In the genomic region with DNA sequence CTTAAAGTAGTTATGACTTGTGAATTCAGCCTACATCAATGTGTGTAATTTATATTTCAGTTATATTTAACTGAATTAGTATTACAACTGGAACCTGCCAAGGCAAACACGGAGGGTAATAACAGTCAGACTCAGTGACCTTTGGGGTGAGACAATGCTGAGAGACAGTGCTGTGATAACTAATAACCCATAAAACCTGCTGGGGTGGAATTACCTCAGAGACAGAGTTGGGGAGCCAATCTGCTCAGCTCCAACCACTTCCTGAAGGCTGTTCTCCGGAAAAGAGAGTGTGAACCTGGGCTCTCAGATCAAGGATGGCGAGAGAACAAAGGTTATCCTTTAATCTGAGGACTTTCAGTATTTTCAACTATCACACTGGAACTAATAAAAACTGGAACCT, we compare ENCODE assay signal across 23 mouse cellular contexts. TPM values are rescaled to one million over a fixed set of nuclear protein-coding genes. Genes with fewer than 3 reads are reported as not detected.
DNase-seq lines count a peak whose midpoint lies in the region; ATAC-seq and TF ChIP-seq lines count a peak whose summit lies in the region.
"Had no signal": no experiment of that assay in that cellular context is flagged by ENCODE, and none has a peak within 500 bp of the region (broad histone marks: within the 10 kb centered on the region; RNA-seq: fewer than 3 reads in every experiment).

No protein-coding gene starts in this region.

- no peaks in the 10 kb centered on the region for H3K27me3 ChIP-seq in heart, embryonic 12.5 days (replicated peaks)
- H3K27me3 ChIP-seq in intestine, embryonic 15.5 days (replicated peaks) = no peaks in the 10 kb centered on the region
- H3K27me3 ChIP-seq in intestine, postnatal 0 days (replicated peaks; ENCODE audit: control insufficient read depth, insufficient read depth, low read length) = no peaks in the 10 kb centered on the region
- H3K27me3 ChIP-seq: embryonic facial prominence, embryonic 13.5 days; embryonic facial prominence, embryonic 15.5 days; forebrain, embryonic 13.5 days; forebrain, embryonic 15.5 days had no signal

- H3K4me3 ChIP-seq in heart, embryonic 12.5 days = no peak overlapping the region
- no peak overlapping the region for H3K4me3 ChIP-seq in intestine, embryonic 15.5 days (replicated peaks)
- no peak overlapping the region for H3K4me3 ChIP-seq in intestine, postnatal 0 days (ENCODE audit: low read depth, low read length)
- H3K4me3 ChIP-seq: embryonic facial prominence, embryonic 13.5 days; embryonic facial prominence, embryonic 15.5 days; erythroblast, embryonic 14.5 days; forebrain, embryonic 10.5 days; forebrain, embryonic 13.5 days; forebrain, embryonic 15.5 days had no signal

- no peaks in the 10 kb centered on the region for H3K36me3 ChIP-seq in heart, embryonic 12.5 days
- no peaks in the 10 kb centered on the region for H3K36me3 ChIP-seq in intestine, embryonic 15.5 days
- no peaks in the 10 kb centered on the region for H3K36me3 ChIP-seq in intestine, postnatal 0 days (ENCODE audit: control insufficient read depth, insufficient read depth)
- H3K36me3 ChIP-seq: embryonic facial prominence, embryonic 13.5 days; embryonic facial prominence, embryonic 15.5 days; forebrain, embryonic 10.5 days; forebrain, embryonic 15.5 days had no signal

- WGBS in heart, embryonic 12.5 days = 66% methylated on average over 3 of the region's 3 CpGs
- WGBS in intestine, embryonic 15.5 days = 36% methylated on average over 3 of the region's 3 CpGs
- 25% methylated on average over 3 of the region's 3 CpGs for WGBS in intestine, postnatal 0 days

- no peaks in the 10 kb centered on the region for H3K4me1 ChIP-seq in heart, embryonic 12.5 days (replicated peaks)
- H3K4me1 ChIP-seq in intestine, embryonic 15.5 days (replicated peaks) = no peaks in the 10 kb centered on the region
- no peaks in the 10 kb centered on the region for H3K4me1 ChIP-seq in intestine, postnatal 0 days (replicated peaks; ENCODE audit: control insufficient read depth, insufficient read depth, low read length)
- H3K4me1 ChIP-seq: embryonic facial prominence, embryonic 15.5 days; forebrain, embryonic 10.5 days; forebrain, embryonic 13.5 days; forebrain, embryonic 15.5 days had no signal

- H3K9me3 ChIP-seq in heart, embryonic 12.5 days (replicated peaks) = no peaks in the 10 kb centered on the region
- H3K9me3 ChIP-seq in intestine, embryonic 15.5 days = no peaks in the 10 kb centered on the region
- no peaks in the 10 kb centered on the region for H3K9me3 ChIP-seq in intestine, postnatal 0 days (ENCODE audit: control insufficient read depth)
- H3K9me3 ChIP-seq: embryonic facial prominence, embryonic 13.5 days; embryonic facial prominence, embryonic 15.5 days; forebrain, embryonic 10.5 days; forebrain, embryonic 13.5 days; forebrain, embryonic 15.5 days had no signal

- DNase-seq in heart, adult 11 months = peak; percentile 37
- DNase-seq in layer of hippocampus, adult 18-20 months (ENCODE audit: low spot score in 2 of 2) = no peak
- DNase-seq in lung, postnatal 4 days = no peak
- DNase-seq: adrenal gland, adult 2 months; adrenal gland, postnatal 10 days; adrenal gland, postnatal 25 days; cerebellum, adult 11 months; cerebellum, adult 18-20 months; cerebellum, adult 8-10 months; cerebellum, adult 9-11 months; cerebellum, postnatal 14 days; cerebellum, postnatal 36 days; embryo, embryonic 11 days had no signal

- no peak overlapping the region for H3K4me2 ChIP-seq in heart, embryonic 12.5 days
- H3K4me2 ChIP-seq in intestine, embryonic 15.5 days (replicated peaks) = no peak overlapping the region
- H3K4me2 ChIP-seq in intestine, postnatal 0 days (replicated peaks; ENCODE audit: low read depth) = no peak overlapping the region
- H3K4me2 ChIP-seq: embryonic facial prominence, embryonic 13.5 days; embryonic facial prominence, embryonic 15.5 days; forebrain, embryonic 13.5 days; forebrain, embryonic 15.5 days had no signal

- H3K9ac ChIP-seq in heart, embryonic 12.5 days = no peak overlapping the region
- H3K9ac ChIP-seq in intestine, embryonic 15.5 days = no peak overlapping the region
- H3K9ac ChIP-seq in intestine, postnatal 0 days (ENCODE audit: low read depth, low read length) = no peak overlapping the region
- H3K9ac ChIP-seq: embryonic facial prominence, embryonic 13.5 days; embryonic facial prominence, embryonic 15.5 days; forebrain, embryonic 13.5 days; forebrain, embryonic 15.5 days had no signal

- TF ChIP-seq CTCF in intestine, postnatal 0 days (IDR thresholded peaks at IDR 0.05; ENCODE audit: low read depth) = no peak

- no peak for ATAC-seq in heart, embryonic 12.5 days (ENCODE audit: insufficient number of reproducible peaks, low FRiP score)
- ATAC-seq in intestine, embryonic 15.5 days = peak; percentile 93
- peak; percentile 92 for ATAC-seq in intestine, postnatal 0 days
- ATAC-seq: forebrain, embryonic 13.5 days; forebrain, embryonic 15.5 days had no signal

- no peak overlapping the region for H3K27ac ChIP-seq in heart, embryonic 12.5 days (ENCODE audit: poor library complexity, severe bottlenecking)
- H3K27ac ChIP-seq in intestine, embryonic 15.5 days = peak overlapping the region; percentile 36; the same call in 1 of the 2 replicates
- H3K27ac ChIP-seq in intestine, postnatal 0 days (ENCODE audit: low read depth, low read length) = peak overlapping the region; percentile 50; the same call in 1 of the 2 replicates
- H3K27ac ChIP-seq: embryonic facial prominence, embryonic 13.5 days; embryonic facial prominence, embryonic 15.5 days; forebrain, embryonic 10.5 days; forebrain, embryonic 13.5 days; forebrain, embryonic 15.5 days had no signal

RNA-seq across cellular contexts. Expression of a gene that starts 54.4 kb away (rescaled TPM):
- 1.5 and 1.8 TPM in 2 replicates for polyA plus RNA-seq in heart, embryonic 12.5 days (2016; fragmentation: Nextera tagmentation; extraction: Ambion mirVana)
- 2.3 TPM in 2 replicates for polyA plus RNA-seq in intestine, embryonic 15.5 days (2015; fragmentation: Nextera tagmentation; extraction: Ambion mirVana)
- 8.5 and 9.3 TPM in 2 replicates for polyA plus RNA-seq in intestine, postnatal 0 days (2015; fragmentation: Nextera tagmentation; extraction: Ambion mirVana)
- 1 to 10 TPM; 7.1 to 7.7 TPM for total RNA-seq in layer of hippocampus, adult 18-20 months (2021)
- total RNA-seq: adrenal gland, postnatal 25 days had no signal
- polyA plus RNA-seq: adrenal gland, adult 2 months; C2C12 had no signal
